Mouse (Mus musculus) bone marrow macrophage, adult 2 months (primary cell): ENCODE results near the gene Upk1a. TPM values are rescaled to one million over a fixed set of nuclear protein-coding genes. Genes with fewer than 3 reads are reported as not detected.

ENCODE experiments used
- H3K27ac ChIP-seq: 2 replicates; pipeline ENCODE4 v1.5.1; 2012; ENCODE audit warnings: low read depth, low read length; ENCODE audit not compliant: insufficient read depth
- H3K4me1 ChIP-seq: 2 replicates; pipeline ENCODE4 v1.6.1; 2012; ENCODE audit warnings: low read length; ENCODE audit not compliant: control insufficient read depth, insufficient read depth
- H3K4me3 ChIP-seq: 2 replicates; pipeline ENCODE4 v1.5.1; 2012; ENCODE audit warnings: mild to moderate bottlenecking, low read length, moderate library complexity; ENCODE audit not compliant: insufficient read depth
- CTCF ChIP-seq: IDR thresholded peaks from 2 replicates; pipeline ENCODE4 v1.5.1; 2012; ENCODE audit warnings: low read depth, mild to moderate bottlenecking, low read length, moderate library complexity
- POLR2A ChIP-seq: IDR thresholded peaks from 2 replicates; pipeline ENCODE4 v1.6.1; 2012; ENCODE audit warnings: mild to moderate bottlenecking, low read depth, low read length, borderline replicate concordance
- polyA plus RNA-seq: library from polyadenylated mRNA; stranded (reverse); fragments of >200 nt; gene quantifications from 2 replicates; pipeline ENCODE4 v1.2.4, GENCODE M21; 2012; ENCODE audit not compliant: missing spikeins, insufficient read depth, insufficient read length

Upk1a gene
- polyA plus RNA-seq, 1 experiment, result not detected

DNA sequence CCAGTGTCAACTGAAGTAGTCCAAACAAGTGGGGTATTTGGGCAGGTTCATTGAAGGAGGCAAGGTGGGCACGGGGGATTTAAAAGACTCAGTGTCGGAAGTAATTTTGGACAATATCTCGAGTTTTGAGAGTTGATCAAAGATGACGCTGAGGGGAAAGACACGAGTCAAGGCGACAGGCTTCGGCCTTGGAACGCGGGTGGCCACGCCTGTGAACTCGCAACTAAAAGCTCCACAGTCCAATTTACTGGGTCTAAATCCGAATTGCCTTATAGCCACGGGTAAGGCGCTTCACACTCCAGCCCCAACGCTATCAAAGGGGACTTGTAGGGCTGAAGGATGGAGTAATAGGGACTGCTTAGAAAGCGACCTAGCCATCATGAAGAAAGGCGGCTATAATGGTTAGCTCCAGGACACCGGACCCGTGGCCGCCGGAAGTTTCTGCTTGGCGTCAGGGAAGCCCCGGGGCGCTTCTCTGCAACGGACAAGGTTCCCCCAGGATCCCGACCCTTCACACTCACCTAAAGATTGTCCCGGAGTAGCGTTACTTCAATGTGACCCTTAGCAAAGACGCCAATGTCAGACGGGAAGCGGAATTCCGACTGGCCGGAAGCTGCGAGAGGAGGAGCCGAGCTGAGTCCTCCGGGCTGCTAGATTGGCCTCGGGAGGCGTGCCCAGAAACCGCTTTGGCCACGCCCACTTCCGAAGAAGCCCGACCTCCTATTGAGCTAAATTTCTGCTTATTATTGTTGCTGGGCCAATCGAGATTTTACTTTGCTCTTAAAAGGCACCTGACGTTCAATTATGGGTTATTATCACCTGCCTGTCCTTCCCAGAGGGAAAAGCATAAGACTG, 13.1 kb upstream of the Upk1a start, which contains the start of gene Cox6b1:
TSS of gene Cox6b1 (minus strand) at position 622 of the 855 bp plus-strand sequence.
- Histone ChIP-seq H3K4me1 (peaks cover 2% of the 10 kb centered on the region; the same call in 1 of the 2 replicates), H3K4me3 (peak within 1 kb of the TSS; percentile 72), H3K27ac (peak within 1 kb of the TSS; percentile 46)
- no peak for TF ChIP-seq POLR2A
- TF ChIP-seq CTCF, result no peak

DNA sequence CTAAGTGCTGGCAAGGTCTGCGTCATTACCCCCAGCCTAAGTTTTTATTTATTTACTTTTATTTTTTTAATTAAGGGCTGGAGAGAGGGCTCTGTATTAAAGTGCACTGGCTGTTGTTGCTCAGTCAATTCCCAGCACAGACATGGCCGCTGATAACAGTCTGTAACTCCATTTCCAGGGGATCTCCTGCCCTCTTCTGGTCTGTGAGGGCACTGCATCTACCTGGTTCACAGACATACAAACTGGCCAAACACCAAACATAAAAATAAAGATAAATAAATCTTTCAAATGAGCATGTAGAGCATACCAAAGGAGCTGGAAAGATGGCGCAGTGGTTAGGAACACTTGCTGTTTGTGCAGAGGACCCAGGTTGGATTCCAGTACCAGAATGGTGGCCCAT, 6.6 kb upstream of the Upk1a start:
- H3K4me3 ChIP-seq, result no peak overlapping the region
- 0 out of 2 replicates have a peak, but pooled peaks have one; percentile 7 for TF ChIP-seq CTCF
- no peak for TF ChIP-seq POLR2A
- H3K4me1 ChIP-seq, result no peaks in the 10 kb centered on the region
- H3K27ac ChIP-seq, result no peak overlapping the region

DNA sequence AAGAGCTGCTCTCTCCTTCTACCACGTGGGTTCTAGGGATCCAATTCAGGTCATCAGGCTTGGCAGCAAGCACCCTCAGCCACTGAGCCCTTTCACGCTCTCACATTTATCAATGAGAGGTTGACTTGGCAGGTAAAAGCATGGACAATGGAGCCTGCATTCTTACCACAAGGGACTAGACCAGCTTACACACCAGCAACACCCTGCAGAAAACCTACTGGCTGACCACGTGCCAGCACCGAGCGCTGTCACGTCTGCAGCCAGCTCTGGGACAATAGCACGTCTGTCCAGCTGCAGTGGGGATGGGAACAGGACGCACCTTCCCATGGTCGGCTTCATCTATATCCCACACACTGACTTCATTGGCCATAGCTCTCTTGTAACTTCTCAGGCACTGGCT, 6.0 kb upstream of the Upk1a start:
- no peak overlapping the region for H3K4me3 ChIP-seq
- no peak overlapping the region for H3K27ac ChIP-seq
- H3K4me1 ChIP-seq, result no peaks in the 10 kb centered on the region
- TF ChIP-seq POLR2A (no peak), CTCF (no peak)

DNA sequence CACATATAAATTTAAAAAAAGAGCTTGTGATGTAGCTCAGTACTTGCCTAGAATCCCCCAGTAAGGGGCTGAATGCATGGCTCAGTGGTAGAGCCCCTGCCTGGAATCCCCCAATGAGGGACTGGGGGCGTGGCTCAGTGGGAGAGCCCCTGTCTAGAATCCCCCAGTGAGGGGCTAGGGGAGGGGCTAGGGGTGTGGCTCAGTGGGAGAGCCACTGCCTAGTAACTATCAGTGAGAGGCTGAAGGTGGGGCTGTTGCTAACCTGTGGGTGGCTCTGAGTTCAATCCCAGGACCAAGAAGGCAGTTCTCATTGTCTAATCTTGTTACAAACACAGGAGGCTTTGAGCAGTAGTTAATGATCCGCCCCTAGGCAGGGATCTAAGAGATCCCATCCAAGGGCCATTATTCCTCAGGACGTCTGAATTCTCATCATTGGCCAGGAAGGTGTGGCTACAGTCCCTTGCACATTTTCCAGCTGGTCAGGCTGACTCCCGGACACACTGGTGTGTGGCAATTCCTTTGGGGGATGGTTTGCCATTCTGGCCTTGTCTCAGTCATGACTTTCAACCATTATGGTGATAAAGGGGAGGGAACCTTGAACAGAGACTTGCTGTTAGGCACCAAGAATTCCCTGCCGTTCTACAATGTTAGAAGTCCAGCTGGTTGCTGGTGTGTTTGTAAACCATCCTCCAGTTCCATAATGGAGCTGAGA, 2.6 kb upstream of the Upk1a start:
- Histone ChIP-seq H3K27ac (no peak overlapping the region), H3K4me3 (no peak overlapping the region), H3K4me1 (no peaks in the 10 kb centered on the region)
- TF ChIP-seq CTCF, result no peak
- no peak for TF ChIP-seq POLR2A

GRCm38 (mm10) chr7:30614454-30614853, 1.8 kb upstream of the Upk1a start:
- Histone ChIP-seq H3K4me1 (no peaks in the 10 kb centered on the region), H3K4me3 (no peak overlapping the region), H3K27ac (no peak overlapping the region)
- TF ChIP-seq POLR2A, result no peak
- no peak for TF ChIP-seq CTCF

GRCm38 (mm10) chr7:30613529-30614112, 974 bp upstream of the Upk1a start:
- TF ChIP-seq CTCF (peak; percentile 94), POLR2A (no peak)
- Histone ChIP-seq H3K27ac (no peak overlapping the region), H3K4me3 (no peak overlapping the region), H3K4me1 (no peaks in the 10 kb centered on the region)

DNA sequence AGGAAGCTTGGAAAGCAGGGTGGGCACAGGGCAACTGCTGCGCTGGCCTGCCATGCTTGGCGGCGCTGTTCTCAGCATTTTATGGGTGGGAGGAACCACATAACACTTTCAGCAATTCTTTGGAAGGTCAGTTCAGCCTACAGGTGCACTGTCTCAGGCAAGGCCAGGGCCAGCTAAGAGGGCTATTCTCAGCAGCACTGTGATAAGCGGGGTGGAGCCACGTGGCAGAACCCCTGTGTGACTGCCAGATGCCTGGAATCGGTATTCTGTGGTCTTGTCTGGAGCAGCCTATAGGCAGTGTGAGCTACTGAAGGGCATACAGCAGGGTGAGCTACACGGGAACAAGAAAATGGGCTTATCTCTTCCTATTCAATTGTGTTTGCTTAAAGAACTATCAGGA, 2.6 kb downstream of the Upk1a start:
- TF ChIP-seq POLR2A (no peak), CTCF (no peak)
- H3K4me3 ChIP-seq, result no peak overlapping the region
- H3K4me1 ChIP-seq, result no peaks in the 10 kb centered on the region
- no peak overlapping the region for H3K27ac ChIP-seq

- no peak overlapping the region for H3K27ac ChIP-seq
- no peaks in the 10 kb centered on the region for H3K4me1 ChIP-seq
- TF ChIP-seq CTCF (no peak), POLR2A (no peak)
- H3K4me3 ChIP-seq, result no peak overlapping the region
These were observed 4.2 kb downstream of the Upk1a start for GRCm38 (mm10) chr7:30608476-30608875.

DNA sequence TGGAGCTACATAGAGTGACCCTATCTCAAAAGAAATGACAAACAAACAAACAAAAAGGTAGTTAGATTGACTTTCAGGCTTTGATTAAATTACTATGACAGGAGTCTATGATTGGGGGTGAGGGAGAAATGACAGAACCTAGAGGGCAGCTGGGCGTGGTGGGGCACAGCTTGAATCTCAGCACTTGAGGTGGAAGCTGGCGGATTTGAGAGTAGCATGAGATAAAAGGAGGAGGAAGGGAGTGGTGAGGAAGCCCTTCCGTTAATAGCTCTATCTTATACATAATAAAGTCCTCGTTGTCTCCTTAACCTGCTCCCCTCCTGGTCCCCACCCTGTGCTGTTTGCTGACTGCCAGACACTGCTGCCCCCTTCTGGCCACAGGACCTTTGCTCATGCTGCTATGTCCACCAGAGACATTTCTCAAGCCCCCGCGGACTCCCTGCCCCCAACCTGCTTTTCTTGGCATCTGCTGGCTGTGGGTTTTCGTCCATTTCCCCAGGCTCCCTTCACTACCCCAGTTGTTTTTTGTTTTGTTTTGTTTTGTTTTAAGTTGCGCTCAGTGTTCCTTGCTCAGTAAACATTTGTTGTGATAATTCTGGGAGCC, 4.8 kb downstream of the Upk1a start:
- Histone ChIP-seq H3K27ac (no peak overlapping the region), H3K4me3 (no peak overlapping the region), H3K4me1 (no peaks in the 10 kb centered on the region)
- peak; percentile 77 for TF ChIP-seq CTCF
- no peak for TF ChIP-seq POLR2A

DNA sequence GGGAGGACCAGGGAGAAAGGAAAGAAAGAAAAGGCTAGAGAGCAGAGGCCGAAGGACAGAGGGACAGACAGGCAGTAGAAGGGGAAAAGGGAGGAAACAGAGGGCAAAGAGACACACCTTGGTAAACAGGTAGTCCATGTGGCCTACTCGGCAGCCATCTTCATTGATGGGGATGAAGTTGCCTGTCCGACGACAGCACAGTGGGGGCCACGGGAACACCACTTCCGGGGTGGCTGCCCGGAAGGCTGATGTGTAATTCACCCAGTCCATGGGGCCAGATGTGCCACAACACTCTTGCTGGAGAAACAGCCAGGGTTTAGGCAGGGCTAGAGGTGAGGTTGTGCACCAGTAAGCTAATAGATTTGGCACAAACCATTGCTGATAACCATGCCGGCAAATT, 7.7 kb downstream of the Upk1a start:
- H3K4me3 ChIP-seq, result no peak overlapping the region
- H3K27ac ChIP-seq, result no peak overlapping the region
- TF ChIP-seq POLR2A (no peak), CTCF (no peak)
- H3K4me1 ChIP-seq, result 0 out of 2 replicates have a peak, but pooled peaks cover 4% of the 10 kb centered on the region
